Mouse (Mus musculus) bone marrow macrophage, adult 2 months (primary cell): ENCODE results near the gene Osbpl5.
"Not testable (repeated sequence)": the region's sequence is repeated elsewhere in the genome, so short reads cannot be mapped to it uniquely, and the experiment has no call there.

Source experiments
- CTCF ChIP-seq: IDR thresholded peaks from 2 replicates; pipeline ENCODE4 v1.5.1; 2012; ENCODE audit warnings: low read depth, mild to moderate bottlenecking, low read length, moderate library complexity
- POLR2A ChIP-seq: IDR thresholded peaks from 2 replicates; pipeline ENCODE4 v1.6.1; 2012; ENCODE audit warnings: mild to moderate bottlenecking, low read depth, low read length, borderline replicate concordance

- not testable (repeated sequence) for TF ChIP-seq CTCF, POLR2A
Observed at GRCm38 (mm10) chr7:143686676-143687075, 70.1 kb downstream of the Osbpl5 start.
